Mouse (Mus musculus) olfactory bulb, adult 2 months (tissue): ENCODE measurements around the gene Zkscan14.

Source experiments
- CTCF ChIP-seq: fragments of 200-500 bp; IDR thresholded peaks from 2 replicates; pipeline ENCODE4 v1.5.1; 2012; ENCODE audit warnings: low read depth, mild to moderate bottlenecking, low read length, moderate library complexity; ENCODE audit not compliant: insufficient read depth
- POLR2A ChIP-seq: fragments of 200-500 bp; IDR thresholded peaks from 2 replicates; pipeline ENCODE4 v1.6.1; 2012; ENCODE audit warnings: mild to moderate bottlenecking, low read depth, low read length, moderate library complexity; ENCODE audit not compliant: insufficient read depth

- no peak for TF ChIP-seq POLR2A
- no peak for TF ChIP-seq CTCF
Observed at GRCm38 (mm10) chr5:145167306-145167661, 34.4 kb downstream of the Zkscan14 start.
